Mouse (Mus musculus) central nervous system, embryonic 18 days (tissue): ENCODE data around the gene Perm1. TPM values are rescaled to one million over a fixed set of nuclear protein-coding genes. Genes with fewer than 3 reads are reported as not detected.

ENCODE experiments used
- polyA plus RNA-seq: library from polyadenylated mRNA; depleted of rRNA; stranded (reverse); fragments of >200 nt; gene quantifications from 2 replicates; pipeline ENCODE4 v1.2.3, GENCODE M21; 2012; rRNA removed

The Perm1 gene
- 1.1 and 1.4 TPM in 2 replicates for polyA plus RNA-seq

DNA sequence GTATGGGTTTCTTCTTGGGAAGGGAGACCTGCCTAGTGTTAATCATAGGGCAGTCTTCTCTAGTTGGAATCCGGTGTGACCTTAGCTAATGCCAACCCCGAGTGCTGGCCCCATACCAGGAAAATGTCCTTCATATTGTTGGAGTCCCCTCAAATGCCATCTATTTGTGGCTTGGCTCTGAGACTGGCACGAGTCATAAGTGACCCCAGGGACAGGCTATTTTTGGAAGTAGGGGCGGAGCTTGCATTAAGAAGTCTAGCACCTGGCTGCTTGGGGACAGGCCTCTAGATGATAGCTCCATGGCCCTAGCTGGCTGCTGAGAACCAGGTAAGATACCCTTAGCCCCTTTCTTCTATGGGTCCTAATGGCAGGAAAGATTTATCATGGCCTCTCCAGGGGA lies at the start of gene Perm1:
TSS of gene Perm1 (plus strand) at position 220 of the 400 bp plus-strand sequence.

DNA sequence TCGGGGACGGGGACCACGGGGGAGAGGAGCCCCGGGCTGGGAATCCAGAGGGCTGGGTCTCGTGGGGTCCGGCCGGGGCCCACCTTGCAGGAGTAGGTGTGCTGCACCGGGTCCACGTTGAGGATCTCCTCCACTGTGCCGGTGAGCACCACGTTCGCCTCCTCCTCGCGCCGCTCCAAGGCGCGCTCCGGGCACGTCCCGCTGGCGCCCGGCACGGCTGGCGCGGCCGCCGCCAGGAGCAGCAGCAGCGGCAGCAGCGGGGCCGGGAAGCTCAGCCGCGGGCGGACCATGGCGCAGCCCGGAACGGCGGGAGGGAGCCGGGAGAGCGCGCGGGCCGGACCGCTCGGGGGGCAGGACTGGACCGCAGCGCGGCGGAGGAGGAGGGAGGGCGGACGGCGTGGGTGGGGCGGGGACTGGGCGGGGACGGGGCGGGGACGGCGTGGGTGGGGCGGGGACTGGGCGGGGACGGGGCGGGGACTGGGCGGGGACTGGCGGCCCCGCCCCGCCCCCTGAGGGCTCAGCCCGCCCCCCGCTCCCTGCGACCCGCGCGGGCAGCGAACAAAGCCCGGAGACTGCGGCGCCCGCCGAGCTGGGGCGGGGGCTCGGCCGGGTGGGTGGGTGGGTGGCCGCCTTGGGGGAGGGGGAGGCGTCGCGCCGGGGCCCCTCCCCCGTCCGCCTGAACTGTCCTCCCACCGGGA lies 18.4 kb upstream of the Perm1 start, which contains the start of gene Agrn:
TSS of gene Agrn (minus strand) at position 358 of the 698 bp plus-strand sequence.

DNA sequence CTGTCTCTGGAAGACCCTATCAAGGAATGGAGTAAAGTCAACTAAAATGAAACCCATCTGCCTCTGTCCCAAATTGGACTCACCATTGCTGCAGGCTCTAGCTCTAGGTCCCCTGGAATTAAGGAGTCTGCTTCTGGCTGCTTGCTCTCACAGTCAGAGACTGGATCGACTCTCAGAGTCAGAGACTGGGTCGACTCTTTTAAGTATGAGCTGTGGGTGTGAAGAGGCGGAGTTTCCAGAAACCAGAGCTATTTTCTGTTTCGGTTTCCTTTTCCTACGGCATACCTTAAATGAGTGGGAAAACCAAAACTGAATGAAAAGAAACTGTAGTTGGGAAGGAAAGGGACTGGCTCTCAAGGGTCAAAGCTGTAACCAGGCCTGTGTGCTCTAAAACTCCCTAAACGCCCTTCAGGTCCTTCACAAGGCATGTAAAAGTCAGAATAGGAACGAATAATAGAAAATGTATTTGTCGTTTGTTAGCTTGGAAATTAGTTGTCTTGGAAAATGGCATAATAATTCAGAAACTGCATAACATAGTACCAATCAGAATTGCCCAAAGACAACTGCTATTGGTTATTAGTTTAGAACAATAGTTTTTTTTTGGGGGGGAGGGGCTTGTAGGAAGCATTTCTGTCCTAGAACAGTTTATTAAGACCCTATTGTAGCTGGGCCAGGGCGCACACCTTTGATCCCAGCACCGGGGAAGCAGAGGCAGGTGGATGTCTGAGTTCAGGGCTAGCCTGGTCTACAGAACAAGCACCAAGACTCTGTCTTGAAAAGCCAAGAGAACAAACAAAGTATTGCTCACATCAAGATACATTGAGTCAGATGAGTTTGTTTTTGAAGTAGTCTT lies 14.8 kb upstream of the Perm1 start, which contains the start of gene Isg15:
TSS of gene Isg15 (minus strand) at position 196 of the 853 bp plus-strand sequence.

DNA sequence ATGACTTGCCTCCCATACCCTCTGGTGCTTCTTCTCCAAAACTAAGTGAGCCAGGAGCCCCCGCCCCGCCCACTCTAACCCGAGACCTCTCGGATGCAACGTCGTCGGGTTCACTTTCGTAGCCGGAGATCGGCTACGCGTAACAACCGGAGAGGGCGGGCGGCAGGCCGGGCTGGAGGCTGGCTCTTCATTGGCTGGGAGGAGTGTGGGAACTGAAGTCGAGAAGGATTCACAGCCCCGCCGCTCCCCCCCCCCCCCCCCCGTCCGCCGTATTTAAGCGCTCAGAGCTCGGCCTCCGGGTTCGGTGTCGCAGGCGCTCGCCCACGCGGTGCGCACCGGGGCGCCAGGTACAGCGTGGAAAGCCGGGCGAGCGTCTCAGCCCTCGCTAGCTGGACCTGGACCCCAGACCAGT lies 12.7 kb upstream of the Perm1 start, which contains the start of gene AW011738:
TSS of gene AW011738 (plus strand) at position 304 of the 412 bp plus-strand sequence.

DNA sequence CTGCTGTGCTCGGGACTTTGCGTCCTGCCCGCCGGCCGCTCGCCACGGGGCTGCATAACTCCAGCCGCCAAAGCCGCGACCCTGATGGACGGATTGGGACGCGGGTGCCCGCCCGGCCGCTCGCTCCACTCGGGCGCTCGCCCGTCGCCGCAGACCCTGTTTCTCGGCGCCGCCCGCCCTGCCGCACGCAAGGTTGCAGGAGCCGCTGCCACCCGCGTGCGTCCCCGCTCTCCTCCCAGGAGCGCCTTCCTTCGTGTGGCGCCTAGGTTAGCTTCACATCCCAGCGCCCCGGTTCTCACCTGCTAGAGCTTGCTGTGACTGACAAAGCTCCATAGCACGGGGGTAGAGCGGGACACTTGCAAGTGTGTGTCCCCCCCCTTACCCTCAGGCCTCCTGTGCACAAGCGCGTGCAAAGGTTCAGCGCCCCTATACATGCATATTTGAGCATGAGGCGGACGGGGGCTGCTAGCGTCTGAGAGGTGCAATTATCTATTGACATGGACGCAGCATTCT lies 19.1 kb downstream of the Perm1 start, which contains the start of gene Plekhn1:
TSS of gene Plekhn1 (minus strand) at position 157 of the 513 bp plus-strand sequence.

DNA sequence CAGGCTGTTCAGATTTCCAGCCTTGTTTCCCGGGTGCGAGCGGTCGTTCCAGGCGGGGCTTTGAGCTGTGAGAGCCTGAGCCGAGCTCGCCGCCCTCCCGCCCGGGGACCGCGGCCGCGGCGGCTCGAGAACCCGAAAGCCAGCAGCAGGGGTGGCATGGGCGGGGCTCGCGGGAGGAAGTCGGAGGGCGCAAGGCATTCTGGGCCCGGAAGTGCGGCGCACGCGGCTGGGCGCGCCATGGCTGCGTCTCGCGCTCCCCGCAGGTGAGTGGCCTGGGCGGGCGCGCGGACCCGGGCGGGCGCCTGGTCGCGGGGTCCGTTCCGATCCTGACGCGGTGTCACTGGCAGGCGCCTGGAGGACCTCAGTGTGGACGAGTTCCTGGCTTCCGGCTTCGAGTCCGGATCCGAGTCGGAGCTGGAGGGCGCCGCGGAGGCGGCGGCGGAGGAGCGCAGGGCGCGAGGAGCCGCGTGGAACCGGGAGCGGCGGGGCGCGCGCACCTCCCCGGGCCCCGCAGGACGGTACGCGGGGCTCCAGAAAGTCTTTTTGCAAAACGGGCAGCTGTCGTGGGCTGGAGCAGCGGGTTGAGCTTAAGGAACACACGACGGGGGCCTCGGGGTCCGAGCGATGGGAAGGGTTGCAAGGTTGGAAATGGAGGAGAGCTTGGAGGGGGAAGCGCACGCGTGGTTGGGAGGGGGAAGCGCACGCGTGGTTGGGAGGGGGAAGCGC lies 20.3 kb downstream of the Perm1 start, which contains the start of gene Noc2l:
TSS of gene Noc2l (plus strand) at position 203 of the 726 bp plus-strand sequence.

DNA sequence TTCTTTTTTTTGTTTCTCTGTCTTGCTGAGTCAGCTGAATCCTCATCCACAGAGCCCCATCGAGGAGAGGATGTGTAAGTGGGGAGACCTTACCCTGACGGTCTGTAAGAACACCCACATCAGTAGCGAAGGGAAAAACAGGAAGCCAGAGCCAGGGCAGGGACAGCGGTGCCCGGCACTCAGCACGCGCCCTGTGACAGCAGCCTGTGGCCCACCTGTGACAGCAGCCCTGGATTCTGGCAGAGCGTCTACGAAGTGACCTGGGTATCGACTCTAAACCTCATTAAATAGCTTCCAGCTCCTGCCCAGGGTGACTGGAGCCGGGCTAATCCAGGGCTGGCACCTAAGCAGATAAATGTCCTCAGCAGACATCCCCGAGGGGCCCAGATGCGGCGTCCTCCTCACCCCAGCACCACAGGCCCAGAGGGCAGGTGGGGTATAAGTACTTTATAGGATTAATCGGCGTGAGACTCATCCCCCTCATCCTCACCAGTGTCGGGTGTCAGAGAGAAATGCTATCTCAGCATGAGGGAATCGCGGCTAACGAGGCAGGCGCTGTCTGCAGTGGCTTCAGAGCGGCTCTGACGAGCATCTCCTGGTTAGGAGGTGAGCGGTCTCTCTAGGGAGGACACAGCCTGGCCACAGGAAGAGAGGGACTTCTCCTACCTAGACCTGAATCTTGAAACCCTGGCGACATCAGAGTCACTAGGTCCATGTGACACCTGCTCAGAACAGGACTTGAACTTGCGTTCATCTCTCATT lies 39.6 kb downstream of the Perm1 start, which contains the start of gene Samd11:
TSS of gene Samd11 (minus strand) at position 580 of the 762 bp plus-strand sequence.

Other genes with a start within 250 kb of the Perm1 start
- 21.2 and 21.6 TPM in 2 replicates for gene B3galt6, start 223.2 kb upstream of the Perm1 start, polyA plus RNA-seq
- gene Sdf4, start 223.0 kb upstream of the Perm1 start, polyA plus RNA-seq = 45.4 and 46.3 TPM in 2 replicates
- gene Tnfrsf4, start 202.0 kb upstream of the Perm1 start, polyA plus RNA-seq = 2.2 and 2.8 TPM in 2 replicates
- gene Tnfrsf18, start 189.7 kb upstream of the Perm1 start, polyA plus RNA-seq = 0.09 and 0.19 TPM in 2 replicates
- 0.07 and 0.16 TPM in 2 replicates for gene Ttll10, start 156.5 kb upstream of the Perm1 start, polyA plus RNA-seq
- 58.5 and 59.2 TPM in 2 replicates for gene 9430015G10Rik, start 105.9 kb upstream of the Perm1 start, polyA plus RNA-seq
- 1.7 and 1.8 TPM in 2 replicates for gene Rnf223, start 85.4 kb upstream of the Perm1 start, polyA plus RNA-seq
- gene Agrn, start 18.4 kb upstream of the Perm1 start, polyA plus RNA-seq = 344 and 369 TPM in 2 replicates
- gene Isg15, start 15.1 kb upstream of the Perm1 start, polyA plus RNA-seq = 7.0 and 10.5 TPM in 2 replicates
- 2.9 and 3.3 TPM in 2 replicates for gene AW011738, start 12.6 kb upstream of the Perm1 start, polyA plus RNA-seq
- 88.6 and 93.7 TPM in 2 replicates for gene Plekhn1, start 19.0 kb downstream of the Perm1 start, polyA plus RNA-seq
- 110 and 113 TPM in 2 replicates for gene Noc2l, start 20.1 kb downstream of the Perm1 start, polyA plus RNA-seq
- 5.5 and 5.7 TPM in 2 replicates for gene Samd11, start 39.8 kb downstream of the Perm1 start, polyA plus RNA-seq
- gene Vmn2r-ps159, start 115.2 kb downstream of the Perm1 start, polyA plus RNA-seq = not detected in 2 replicates